Comparison of ENCODE assay signal across 8 mouse cellular contexts in the genomic region with DNA sequence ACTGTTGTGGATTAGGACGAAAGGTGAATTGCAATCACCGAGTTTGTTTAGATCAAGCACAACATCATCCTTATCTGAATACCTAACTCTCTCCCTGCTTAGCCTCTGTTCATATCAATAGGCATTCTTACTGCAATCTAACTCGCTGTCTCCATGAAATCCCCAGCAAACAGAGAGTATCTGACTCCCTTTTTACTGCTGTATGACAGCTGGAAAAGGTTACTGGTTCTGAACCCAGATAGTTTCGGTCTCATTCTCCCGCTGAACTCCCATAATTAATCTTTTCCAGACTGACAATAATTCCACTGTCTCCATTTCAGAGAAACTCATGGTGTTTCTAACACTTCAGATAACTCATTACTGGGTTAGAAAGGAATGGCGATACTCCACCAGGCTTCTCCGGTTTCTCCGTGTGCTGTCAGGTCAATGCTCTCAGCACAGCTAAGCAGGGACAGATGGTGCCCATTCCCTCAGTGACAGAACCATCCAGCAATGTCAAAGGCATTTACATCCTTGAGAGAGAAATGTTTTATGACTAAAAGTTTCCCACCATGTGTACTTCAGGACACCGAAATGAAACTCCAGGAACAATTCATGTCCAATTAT.
DNase-seq lines count a peak whose midpoint lies in the region; ATAC-seq and TF ChIP-seq lines count a peak whose summit lies in the region.

No protein-coding gene starts in this region.

- WGBS in heart, embryonic 10.5 days = 62% methylated on average over 9 of the region's 9 CpGs
- 68% methylated on average over 9 of the region's 9 CpGs for WGBS in liver, embryonic 12.5 days (ENCODE audit: insufficient replicate concordance)

- H3K4me3 ChIP-seq in heart, embryonic 10.5 days = peak overlapping the region; percentile 5; the same call in 1 of the 2 replicates
- H3K4me3 ChIP-seq in bone marrow macrophage, adult 2 months (ENCODE audit: insufficient read depth, low read length) = peak overlapping the region; percentile 48
- H3K4me3 ChIP-seq in liver, embryonic 12.5 days = peak overlapping the region; percentile 18

- no peaks in the 10 kb centered on the region for H3K27me3 ChIP-seq in heart, embryonic 10.5 days (ENCODE audit: insufficient read depth, poor library complexity, severe bottlenecking)
- H3K27me3 ChIP-seq in liver, embryonic 12.5 days (replicated peaks) = no peaks in the 10 kb centered on the region

- H3K9ac ChIP-seq in liver, embryonic 12.5 days = no peak overlapping the region

- no peak overlapping the region for H3K27ac ChIP-seq in heart, embryonic 10.5 days
- peak overlapping the region; percentile 37 for H3K27ac ChIP-seq in bone marrow macrophage, adult 2 months (ENCODE audit: insufficient read depth, low read depth, low read length)
- H3K27ac ChIP-seq in liver, embryonic 12.5 days = no peak overlapping the region

- no peak for DNase-seq in heart, embryonic 10.5 days (ENCODE audit: low spot score)
- DNase-seq in heart, adult 11 months = no peak
- DNase-seq in forelimb bud, embryonic 11.5 days (ENCODE audit: low read depth, low spot score) = peak; percentile 66
- DNase-seq in spleen, adult 18-20 months = no peak
- no peak for DNase-seq in MN1 (ENCODE audit: low spot score)
- no peak for DNase-seq in yolk sac, embryonic 10.5 days (ENCODE audit: low spot score)

- no peak for TF ChIP-seq CTCF in bone marrow macrophage, adult 2 months (IDR thresholded peaks at IDR 0.05; ENCODE audit: low read depth, low read length)

- no peaks in the 10 kb centered on the region for H3K36me3 ChIP-seq in heart, embryonic 10.5 days
- H3K36me3 ChIP-seq in liver, embryonic 12.5 days = no peaks in the 10 kb centered on the region

- ATAC-seq in liver, embryonic 12.5 days = no peak

- no peak for TF ChIP-seq POLR2A in bone marrow macrophage, adult 2 months (IDR thresholded peaks at IDR 0.05; ENCODE audit: borderline replicate concordance, low read depth, low read length)

- H3K4me1 ChIP-seq in heart, embryonic 10.5 days = no peaks in the 10 kb centered on the region
- H3K4me1 ChIP-seq in bone marrow macrophage, adult 2 months (ENCODE audit: control insufficient read depth, insufficient read depth, low read length) = peaks cover 20% of the 10 kb centered on the region
- H3K4me1 ChIP-seq in liver, embryonic 12.5 days = peaks cover 25% of the 10 kb centered on the region

- peak overlapping the region; percentile 48 for H3K4me2 ChIP-seq in liver, embryonic 12.5 days

- no peaks in the 10 kb centered on the region for H3K9me3 ChIP-seq in heart, embryonic 10.5 days
- no peaks in the 10 kb centered on the region for H3K9me3 ChIP-seq in liver, embryonic 12.5 days (replicated peaks)
